Mouse (Mus musculus) urinary bladder, postnatal 10 days (tissue): ENCODE measurements around the gene Cep72.
"Not testable (repeated sequence)": the region's sequence is repeated elsewhere in the genome, so short reads cannot be mapped to it uniquely, and the experiment has no call there.

Experiments used
- DNase-seq: peaks from one replicate; pipeline ENCODE4 v3.0.0; 2022; ENCODE audit warnings: low spot score

Gene Cep72

GRCm38 (mm10) chr13:74030691-74031090 is 31.4 kb downstream of the Cep72 start:
- DNase-seq = no peak

- DNase-seq = no peak
These were observed 33.1 kb downstream of the Cep72 start for GRCm38 (mm10) chr13:74029013-74029412.

GRCm38 (mm10) chr13:74028116-74028515 is 34.0 kb downstream of the Cep72 start:
- DNase-seq = no peak

GRCm38 (mm10) chr13:74026215-74026614 is 35.9 kb downstream of the Cep72 start:
- no peak for DNase-seq

- DNase-seq = no peak
These were observed 36.7 kb downstream of the Cep72 start for GRCm38 (mm10) chr13:74025151-74026081.

GRCm38 (mm10) chr13:74019006-74019405 is 43.1 kb downstream of the Cep72 start:
- not testable (repeated sequence) for DNase-seq

GRCm38 (mm10) chr13:74017426-74017825 is 44.7 kb downstream of the Cep72 start:
- DNase-seq = no peak

GRCm38 (mm10) chr13:74015908-74016307 is 46.2 kb downstream of the Cep72 start:
- no peak for DNase-seq

- no peak for DNase-seq
These were observed 51.4 kb downstream of the Cep72 start for GRCm38 (mm10) chr13:74010678-74011077.

- DNase-seq = peak; percentile 27
These were observed 52.1 kb downstream of the Cep72 start for GRCm38 (mm10) chr13:74009791-74010614.

- DNase-seq = peak; percentile 79
These were observed 53.0 kb downstream of the Cep72 start, which contains the start of gene Tppp for GRCm38 (mm10) chr13:74008948-74009718. TSS of gene Tppp (plus strand) at chr13:74009407.

- not testable (repeated sequence) for DNase-seq
These were observed 53.9 kb downstream of the Cep72 start for GRCm38 (mm10) chr13:74008216-74008615.

- not testable (repeated sequence) for DNase-seq
These were observed 55.2 kb downstream of the Cep72 start for GRCm38 (mm10) chr13:74006881-74007280.

- no peak for DNase-seq
These were observed 60.6 kb downstream of the Cep72 start for GRCm38 (mm10) chr13:74001492-74001891.

GRCm38 (mm10) chr13:74000961-74001360 is 61.1 kb downstream of the Cep72 start:
- DNase-seq = no peak

- DNase-seq = no peak
These were observed 61.6 kb downstream of the Cep72 start for GRCm38 (mm10) chr13:74000519-74000918.

- DNase-seq = no peak
These were observed 65.6 kb downstream of the Cep72 start for GRCm38 (mm10) chr13:73996456-73996855.

- no peak for DNase-seq
These were observed 70.8 kb downstream of the Cep72 start for GRCm38 (mm10) chr13:73991267-73991666.

GRCm38 (mm10) chr13:73990761-73991160 is 71.3 kb downstream of the Cep72 start:
- no peak for DNase-seq

- DNase-seq = no peak
These were observed 71.8 kb downstream of the Cep72 start for GRCm38 (mm10) chr13:73990325-73990724.
